Mouse (Mus musculus) kidney, embryonic 16.5 days (tissue): ENCODE results near the gene Rangap1. TPM values are rescaled to one million over a fixed set of nuclear protein-coding genes. Genes with fewer than 3 reads are reported as not detected.

Source experiments
- ATAC-seq: fragments of 200-750 bp; cut with Nextera tagmentation; 2 replicates; pipeline ENCODE4 v1.8.0; 2017; ENCODE audit warnings: moderate TSS enrichment; ENCODE audit not compliant: low FRiP score, low TSS enrichment
- H3K27ac ChIP-seq: fragments of 300-500 bp; sonication (generic); 2 replicates; pipeline ENCODE4 v1.5.1; 2014; ENCODE audit warnings: low read length
- H3K27me3 ChIP-seq: fragments of 300-500 bp; sonication (generic); 2 replicates; pipeline ENCODE4 v1.6.1; 2014; ENCODE audit warnings: low read length, control low read depth, mixed read lengths; ENCODE audit not compliant: insufficient read depth
- H3K36me3 ChIP-seq: fragments of 300-500 bp; sonication (generic); 2 replicates; pipeline ENCODE4 v1.6.1; 2014; ENCODE audit warnings: low read length, control low read depth, mixed read lengths; ENCODE audit not compliant: insufficient read depth
- H3K4me1 ChIP-seq: fragments of 300-500 bp; sonication (generic); 2 replicates; pipeline ENCODE4 v1.6.1; 2014; ENCODE audit warnings: low read length, control low read depth, mixed read lengths; ENCODE audit not compliant: insufficient read depth
- H3K4me2 ChIP-seq: fragments of 300-500 bp; sonication (generic); replicated peaks from 2 replicates; pipeline ENCODE4 v1.6.1; 2014; ENCODE audit warnings: low read depth, low read length
- H3K4me3 ChIP-seq: fragments of 300-500 bp; sonication (generic); 2 replicates; pipeline ENCODE4 v1.5.1; 2014; ENCODE audit warnings: mild to moderate bottlenecking, low read length
- H3K9ac ChIP-seq: fragments of 300-500 bp; sonication (generic); replicated peaks from 2 replicates; pipeline ENCODE4 v1.6.1; 2014; ENCODE audit warnings: low read length
- H3K9me3 ChIP-seq: fragments of 300-500 bp; sonication (generic); 2 replicates; pipeline ENCODE4 v1.6.1; 2016; ENCODE audit warnings: low read length, control low read depth
- WGBS: fragments of 180-500 bp; shearing (Covaris S2); extraction: QIAGEN DNeasy Blood & Tissue Kit; methylation state at CpG from one replicate; pipeline ENCODE4 v1.1.7; 2014; 5-methylcytosine and 5-hydroxymethylcytosine counted together
- polyA plus RNA-seq: library from polyadenylated mRNA; unstranded; fragments of >200 nt; fragmentation: Nextera tagmentation; extraction: Ambion mirVana; gene quantifications from 2 replicates; pipeline ENCODE4 v1.2.1, GENCODE M21; 2015

Gene Rangap1
- polyA plus RNA-seq, 1 experiment from 2014 or later = 101 TPM

GRCm38 (mm10) chr15:81676637-81677036 is 68.7 kb downstream of the Rangap1 start:
- no peaks in the 10 kb centered on the region for H3K4me1 ChIP-seq
- no peak overlapping the region for H3K4me3 ChIP-seq
- H3K36me3 ChIP-seq = peaks cover 24% of the 10 kb centered on the region
- no peak overlapping the region for H3K4me2 ChIP-seq
- no peak for ATAC-seq
- no peak overlapping the region for H3K27ac ChIP-seq
- 86% methylated on average over 3 of the region's 3 CpGs for WGBS
- H3K9me3 ChIP-seq = no peaks in the 10 kb centered on the region
- no peaks in the 10 kb centered on the region for H3K27me3 ChIP-seq
- H3K9ac ChIP-seq = no peak overlapping the region

- WGBS = 75% methylated on average over 4 of the region's 4 CpGs
- peaks cover 36% of the 10 kb centered on the region for H3K36me3 ChIP-seq
- H3K4me1 ChIP-seq = no peaks in the 10 kb centered on the region
- 0 out of 2 replicates have a peak, but pooled peaks have one; percentile 63 for ATAC-seq
- H3K27me3 ChIP-seq = no peaks in the 10 kb centered on the region
- no peak overlapping the region for H3K4me2 ChIP-seq
- no peak overlapping the region for H3K4me3 ChIP-seq
- no peaks in the 10 kb centered on the region for H3K9me3 ChIP-seq
- no peak overlapping the region for H3K9ac ChIP-seq
- H3K27ac ChIP-seq = no peak overlapping the region
Measured at GRCm38 (mm10) chr15:81670231-81670640, 75.1 kb downstream of the Rangap1 start.

- WGBS = 86% methylated on average over 10 of the region's 10 CpGs
- H3K27me3 ChIP-seq = no peaks in the 10 kb centered on the region
- no peak overlapping the region for H3K4me2 ChIP-seq
- no peaks in the 10 kb centered on the region for H3K9me3 ChIP-seq
- no peak overlapping the region for H3K27ac ChIP-seq
- no peak for ATAC-seq
- H3K36me3 ChIP-seq = peaks cover 26% of the 10 kb centered on the region
- no peak overlapping the region for H3K4me3 ChIP-seq
- H3K4me1 ChIP-seq = peaks cover 5% of the 10 kb centered on the region; the same call in 1 of the 2 replicates
- no peak overlapping the region for H3K9ac ChIP-seq
Measured at GRCm38 (mm10) chr15:81666957-81667356, 78.4 kb downstream of the Rangap1 start.

GRCm38 (mm10) chr15:81663697-81664561 is 81.4 kb downstream of the Rangap1 start, which contains the start of gene L3mbtl2:
TSS of gene L3mbtl2 (plus strand) at chr15:81663889.
- Histone ChIP-seq H3K9ac (peak within 1 kb of the TSS; percentile 70), H3K4me2 (peak within 1 kb of the TSS; percentile 66), H3K9me3 (no peaks in the 10 kb centered on the region), H3K27me3 (no peaks in the 10 kb centered on the region), H3K27ac (no peak within 1 kb of the TSS), H3K4me1 (peaks cover 5% of the 10 kb centered on the region; the same call in 1 of the 2 replicates), H3K4me3 (peak within 1 kb of the TSS; percentile 65), H3K36me3 (peaks cover 12% of the 10 kb centered on the region)
- WGBS = under 1% methylated on average over 55 of the region's 55 CpGs
- peak; percentile 99 for ATAC-seq

- Histone ChIP-seq H3K4me2 (peak overlapping the region; percentile 39), H3K27ac (no peak overlapping the region), H3K27me3 (no peaks in the 10 kb centered on the region), H3K9me3 (no peaks in the 10 kb centered on the region), H3K9ac (no peak overlapping the region), H3K4me1 (peaks cover 5% of the 10 kb centered on the region; the same call in 1 of the 2 replicates), H3K36me3 (peaks cover 8% of the 10 kb centered on the region), H3K4me3 (peak overlapping the region; percentile 65)
- 68% methylated on average over 10 of the region's 10 CpGs for WGBS
- ATAC-seq = no peak
Measured at GRCm38 (mm10) chr15:81663281-81663680, 82.0 kb downstream of the Rangap1 start.

GRCm38 (mm10) chr15:81661701-81662100 is 83.6 kb downstream of the Rangap1 start:
- H3K36me3 ChIP-seq = no peaks in the 10 kb centered on the region
- ATAC-seq = no peak
- H3K27ac ChIP-seq = no peak overlapping the region
- no peak overlapping the region for H3K4me3 ChIP-seq
- H3K4me2 ChIP-seq = no peak overlapping the region
- H3K9ac ChIP-seq = no peak overlapping the region
- WGBS = 78% methylated on average over 2 of the region's 2 CpGs
- H3K27me3 ChIP-seq = no peaks in the 10 kb centered on the region
- peaks cover 5% of the 10 kb centered on the region; the same call in 1 of the 2 replicates for H3K4me1 ChIP-seq
- no peaks in the 10 kb centered on the region for H3K9me3 ChIP-seq

Other genes with a start within 250 kb of the Rangap1 start
- gene Ep300, start 160.2 kb downstream of the Rangap1 start, polyA plus RNA-seq = 15.2 and 20.9 TPM in 2 replicates
- 26.2 and 27.4 TPM in 2 replicates for gene L3mbtl2, start 81.6 kb downstream of the Rangap1 start, polyA plus RNA-seq
- 4.8 and 5.5 TPM in 2 replicates for gene Chadl, start 48.2 kb downstream of the Rangap1 start, polyA plus RNA-seq
- 35.1 and 40.3 TPM in 2 replicates for gene Zc3h7b, start 473 bp downstream of the Rangap1 start, polyA plus RNA-seq
- 25.7 and 28.9 TPM in 2 replicates for gene Tef, start 56.9 kb upstream of the Rangap1 start, polyA plus RNA-seq
- 29.6 and 32.6 TPM in 2 replicates for gene Tob2, start 113.3 kb upstream of the Rangap1 start, polyA plus RNA-seq
- 167 and 172 TPM in 2 replicates for gene Phf5a, start 126.4 kb upstream of the Rangap1 start, polyA plus RNA-seq
- gene Aco2, start 126.8 kb upstream of the Rangap1 start, polyA plus RNA-seq = 281 and 293 TPM in 2 replicates
- 95.5 and 98.5 TPM in 2 replicates for gene Polr3h, start 180.7 kb upstream of the Rangap1 start, polyA plus RNA-seq
- 35.2 and 38.1 TPM in 2 replicates for gene Csdc2, start 191.2 kb upstream of the Rangap1 start, polyA plus RNA-seq
- gene Pmm1, start 215.4 kb upstream of the Rangap1 start, polyA plus RNA-seq = 33.6 and 37.3 TPM in 2 replicates
- gene 1700029P11Rik, start 235.0 kb upstream of the Rangap1 start, polyA plus RNA-seq = not detected in 2 replicates
- gene Xrcc6, start 242.3 kb upstream of the Rangap1 start, polyA plus RNA-seq = 89.2 and 89.4 TPM in 2 replicates